Mouse (Mus musculus) 3134 (cell line): ENCODE results near the gene Oasl1.
"Not testable (repeated sequence)": the region's sequence is repeated elsewhere in the genome, so short reads cannot be mapped to it uniquely, and the experiment has no call there.

Source experiments
- DNase-seq: peaks from one replicate; pipeline ENCODE4 v3.0.0-alpha.2; 2011; ENCODE audit warnings: low spot score; ENCODE audit not compliant: insufficient read length; ENCODE audit errors: extremely low read depth

The Oasl1 gene

GRCm38 (mm10) chr5:114922998-114923473 is at the start of gene Oasl1:
Oasl1 (plus strand) TSS chr5:114923240.
- DNase-seq, result peak; percentile 55

GRCm38 (mm10) chr5:114875858-114876257 is 47.2 kb upstream of the Oasl1 start:
- DNase-seq, result no peak

GRCm38 (mm10) chr5:114876331-114876730 is 46.7 kb upstream of the Oasl1 start:
- DNase-seq, result no peak

- DNase-seq, result no peak
Observed at GRCm38 (mm10) chr5:114877487-114877886, 45.6 kb upstream of the Oasl1 start.

DNA sequence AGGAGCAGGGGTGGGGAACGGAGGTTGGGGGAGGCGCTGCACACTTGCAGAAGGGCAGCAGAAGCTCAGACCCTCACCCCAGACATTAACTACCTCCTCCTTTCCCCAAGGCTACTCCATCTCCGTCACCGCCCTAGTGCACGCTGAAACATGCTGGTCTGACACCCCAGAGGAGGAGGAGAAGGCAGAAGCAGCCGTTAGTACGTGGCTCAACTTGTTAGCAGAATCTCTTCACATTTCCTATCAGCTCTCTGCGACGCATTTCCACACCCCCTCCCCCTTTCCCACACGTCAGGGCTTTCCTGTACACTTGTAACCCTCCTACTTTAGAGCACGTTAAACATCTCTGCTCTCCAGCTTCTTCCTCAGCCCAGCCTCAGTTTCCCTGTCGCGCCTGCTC is 43.6 kb upstream of the Oasl1 start:
- no peak for DNase-seq

GRCm38 (mm10) chr5:114882319-114882718 is 40.7 kb upstream of the Oasl1 start:
- not testable (repeated sequence) for DNase-seq

- no peak for DNase-seq
Observed at GRCm38 (mm10) chr5:114883022-114883421, 40.0 kb upstream of the Oasl1 start.

GRCm38 (mm10) chr5:114886801-114887200 is 36.2 kb upstream of the Oasl1 start:
- DNase-seq, result no peak

GRCm38 (mm10) chr5:114888995-114889394 is 34.0 kb upstream of the Oasl1 start:
- DNase-seq, result no peak

GRCm38 (mm10) chr5:114895542-114895941 is 27.5 kb upstream of the Oasl1 start:
- DNase-seq, result no peak

- no peak for DNase-seq
Observed at GRCm38 (mm10) chr5:114896688-114897373, 26.2 kb upstream of the Oasl1 start, which contains the start of gene Oasl2. Oasl2 (plus strand) TSS chr5:114896936.

- DNase-seq, result peak; percentile 17
Observed at GRCm38 (mm10) chr5:114897374-114897793, 25.7 kb upstream of the Oasl1 start.

- DNase-seq, result no peak
Observed at GRCm38 (mm10) chr5:114898857-114899256, 24.2 kb upstream of the Oasl1 start.

GRCm38 (mm10) chr5:114902413-114902812 is 20.6 kb upstream of the Oasl1 start:
- DNase-seq, result no peak

- DNase-seq, result no peak
Observed at GRCm38 (mm10) chr5:114908598-114909305, 14.3 kb upstream of the Oasl1 start.

DNA sequence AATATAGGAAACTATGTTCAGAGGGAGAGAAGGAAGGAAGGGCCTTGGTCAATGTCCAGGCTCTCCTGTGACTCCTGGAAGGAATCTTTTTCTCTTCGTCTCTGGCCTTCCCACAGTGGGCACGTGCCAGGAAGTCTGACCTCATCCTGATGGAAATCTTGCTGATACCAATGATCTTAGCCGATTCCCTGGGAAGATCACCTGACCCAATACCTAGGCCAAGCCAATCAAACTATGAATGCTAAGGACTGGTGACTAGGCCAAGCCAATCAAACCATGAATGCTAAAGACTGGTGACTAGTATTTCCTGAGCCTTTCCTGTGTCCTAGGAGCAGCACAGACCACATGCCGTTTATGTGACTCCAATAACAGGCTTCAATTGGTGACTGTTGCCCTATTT is 9.4 kb upstream of the Oasl1 start:
- DNase-seq, result no peak

GRCm38 (mm10) chr5:114914855-114915254 is 8.2 kb upstream of the Oasl1 start:
- no peak for DNase-seq

DNA sequence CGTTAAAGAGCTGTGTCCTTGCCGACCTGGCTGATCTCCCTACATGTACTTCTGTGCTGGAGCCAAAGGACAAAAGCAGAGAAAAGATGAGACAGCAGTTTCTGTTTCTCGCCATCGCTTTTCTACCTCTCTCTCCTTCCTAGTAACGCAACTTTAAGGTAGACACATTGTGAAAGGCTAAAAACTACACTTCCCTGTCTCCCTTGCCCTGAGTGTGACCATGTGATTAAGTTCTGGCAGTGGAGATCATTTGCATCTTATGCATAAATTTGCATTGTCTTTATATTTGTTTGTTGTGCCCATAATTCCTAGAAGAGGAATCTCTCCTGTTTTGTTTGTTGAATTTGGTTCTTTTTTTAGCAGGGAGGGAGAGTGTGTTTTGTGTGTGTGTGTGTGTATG is 7.2 kb upstream of the Oasl1 start:
- no peak for DNase-seq

DNA sequence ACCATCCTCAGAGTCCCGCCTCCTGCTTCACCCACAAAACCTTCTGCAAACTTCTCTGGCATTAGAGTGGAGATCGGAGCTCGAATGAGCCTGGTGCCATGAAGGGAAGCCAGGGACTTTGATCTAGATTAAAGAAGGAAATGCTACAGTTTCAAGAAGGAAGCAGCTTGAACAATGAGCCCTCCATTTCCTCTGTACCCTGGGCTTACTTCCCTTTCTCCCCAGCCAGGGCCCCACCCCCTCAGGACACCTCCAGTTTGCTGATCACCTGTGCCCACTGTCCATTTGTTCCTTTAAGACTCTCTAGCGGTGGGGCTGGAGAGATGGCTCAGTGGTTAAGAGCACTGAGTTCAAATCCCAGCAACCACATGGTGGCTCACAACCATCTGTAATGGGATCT is 6.3 kb upstream of the Oasl1 start:
- DNase-seq, result no peak

GRCm38 (mm10) chr5:114917357-114917756 is 5.7 kb upstream of the Oasl1 start:
- not testable (repeated sequence) for DNase-seq

DNA sequence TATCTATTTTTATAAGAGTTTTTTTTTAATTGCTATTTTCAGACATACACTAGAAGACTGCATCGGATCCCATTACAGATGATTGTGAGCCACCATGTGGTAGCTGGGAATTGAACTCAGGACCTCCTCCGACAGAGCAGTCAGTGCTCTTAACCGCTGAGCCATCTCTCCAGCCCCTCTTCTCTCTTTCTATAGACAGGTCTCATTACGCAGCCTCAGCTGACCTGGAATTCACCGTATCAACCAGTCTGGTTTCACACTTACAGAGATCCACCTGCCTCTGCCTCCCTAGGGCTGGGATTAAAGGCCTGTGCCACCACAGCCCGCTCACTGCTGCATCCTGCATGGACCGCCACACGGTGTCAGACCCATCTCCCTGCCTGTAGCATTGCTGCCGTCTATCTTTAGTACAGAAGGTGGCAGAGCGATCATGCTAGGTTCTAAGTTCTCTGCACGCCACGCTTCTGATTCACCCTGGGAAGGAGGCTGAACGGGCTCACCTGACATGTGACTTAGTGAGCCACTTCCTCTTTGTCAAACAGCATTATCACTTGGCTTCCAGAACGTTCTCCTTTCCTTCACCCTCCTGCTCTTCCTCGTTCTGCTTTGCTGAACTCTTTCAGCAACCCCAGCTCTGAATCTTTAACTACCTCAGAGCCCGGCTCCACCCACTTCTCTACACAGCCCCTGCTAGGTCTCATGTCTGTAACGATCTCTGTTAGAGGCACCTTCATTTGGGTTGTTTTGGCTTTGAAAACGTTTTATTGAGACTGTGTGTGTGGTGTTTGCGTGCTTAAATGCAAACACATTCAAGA is 1.3 kb upstream of the Oasl1 start:
- DNase-seq, result no peak
